Mouse (Mus musculus) heart, embryonic 15.5 days (tissue): Measurements from ENCODE around the gene Polm. TPM values are rescaled to one million over a fixed set of nuclear protein-coding genes. Genes with fewer than 3 reads are reported as not detected.

Experiments used
- ATAC-seq: fragments of 200-750 bp; cut with Nextera tagmentation; replicated peaks from 2 replicates; pipeline ENCODE4 v1.8.0; 2017; ENCODE audit warnings: low read depth, moderate TSS enrichment; ENCODE audit not compliant: insufficient number of reproducible peaks, insufficient read depth, low FRiP score
- H3K27ac ChIP-seq: fragments of 300-500 bp; sonication (generic); 2 replicates; pipeline ENCODE4 v1.5.1; 2015; ENCODE audit warnings: mild to moderate bottlenecking, inconsistent platforms
- H3K27me3 ChIP-seq: fragments of 300-500 bp; sonication (generic); 2 replicates; pipeline ENCODE4 v1.6.1; 2015; ENCODE audit warnings: inconsistent platforms
- H3K36me3 ChIP-seq: fragments of 300-500 bp; sonication (generic); 2 replicates; pipeline ENCODE4 v1.6.1; 2015; ENCODE audit warnings: mild to moderate bottlenecking, inconsistent platforms
- H3K4me1 ChIP-seq: fragments of 300-500 bp; sonication (generic); replicated peaks from 2 replicates; pipeline ENCODE4 v1.6.1; 2015; ENCODE audit warnings: inconsistent platforms
- H3K4me2 ChIP-seq: fragments of 300-500 bp; sonication (generic); 2 replicates; pipeline ENCODE4 v1.6.1; 2015; ENCODE audit warnings: inconsistent platforms, mild to moderate bottlenecking, moderate library complexity
- H3K4me3 ChIP-seq: fragments of 300-500 bp; sonication (generic); 2 replicates; pipeline ENCODE4 v1.5.1; 2015; ENCODE audit warnings: mild to moderate bottlenecking, inconsistent platforms
- H3K9ac ChIP-seq: fragments of 300-500 bp; sonication (generic); 2 replicates; pipeline ENCODE4 v1.6.1; 2015; ENCODE audit warnings: mild to moderate bottlenecking, inconsistent platforms
- H3K9me3 ChIP-seq: fragments of 300-500 bp; sonication (generic); replicated peaks from 2 replicates; pipeline ENCODE4 v1.6.1; 2016; ENCODE audit warnings: inconsistent platforms
- WGBS: fragments of 180-500 bp; shearing (Covaris S2); methylation state at CpG from one replicate; pipeline ENCODE4 v1.1.7; 2015; ENCODE audit warnings: mixed read lengths; 5-methylcytosine and 5-hydroxymethylcytosine counted together
- polyA plus RNA-seq: library from polyadenylated mRNA; unstranded; fragments of >200 nt; fragmentation: Nextera tagmentation; extraction: Ambion mirVana; gene quantifications from 2 replicates; pipeline ENCODE4 v1.2.1, GENCODE M21; 2015

The Polm gene
- polyA plus RNA-seq, 1 experiment from 2014 or later, result 6.0 TPM

GRCm38 (mm10) chr11:5802457-5803217 lies 35.2 kb downstream of the Polm start:
- peak overlapping the region; percentile 55 for H3K4me2 ChIP-seq
- H3K4me3 ChIP-seq, result peak overlapping the region; percentile 63
- H3K27me3 ChIP-seq, result no peaks in the 10 kb centered on the region
- H3K9me3 ChIP-seq, result no peaks in the 10 kb centered on the region
- no peak for ATAC-seq
- H3K9ac ChIP-seq, result peak overlapping the region; percentile 79
- H3K27ac ChIP-seq, result peak overlapping the region; percentile 91
- peaks cover 38% of the 10 kb centered on the region for H3K4me1 ChIP-seq
- 50% methylated on average over 8 of the region's 8 CpGs for WGBS
- peaks cover 35% of the 10 kb centered on the region for H3K36me3 ChIP-seq

GRCm38 (mm10) chr11:5802005-5802404 lies 35.8 kb downstream of the Polm start:
- H3K27ac ChIP-seq, result peak overlapping the region; percentile 91
- peaks cover 42% of the 10 kb centered on the region for H3K36me3 ChIP-seq
- peaks cover 38% of the 10 kb centered on the region for H3K4me1 ChIP-seq
- peak overlapping the region; percentile 55 for H3K4me2 ChIP-seq
- 0 out of 2 replicates have a peak, but pooled peaks have one; percentile 24 for ATAC-seq
- no peaks in the 10 kb centered on the region for H3K9me3 ChIP-seq
- H3K27me3 ChIP-seq, result no peaks in the 10 kb centered on the region
- WGBS, result 34% methylated on average over 12 of the region's 12 CpGs
- peak overlapping the region; percentile 63 for H3K4me3 ChIP-seq
- H3K9ac ChIP-seq, result peak overlapping the region; percentile 79

GRCm38 (mm10) chr11:5801511-5801910 lies 36.3 kb downstream of the Polm start:
- H3K27me3 ChIP-seq, result no peaks in the 10 kb centered on the region
- peak overlapping the region; percentile 55 for H3K4me2 ChIP-seq
- 89% methylated on average over 16 of the region's 16 CpGs for WGBS
- peaks cover 43% of the 10 kb centered on the region for H3K4me1 ChIP-seq
- H3K36me3 ChIP-seq, result peaks cover 47% of the 10 kb centered on the region
- H3K9me3 ChIP-seq, result no peaks in the 10 kb centered on the region
- H3K9ac ChIP-seq, result peak overlapping the region; percentile 79
- ATAC-seq, result no peak
- H3K4me3 ChIP-seq, result peak overlapping the region; percentile 63
- peak overlapping the region; percentile 91 for H3K27ac ChIP-seq

GRCm38 (mm10) chr11:5799621-5800490 lies 38.0 kb downstream of the Polm start:
- Histone ChIP-seq H3K4me3 (no peak overlapping the region), H3K27me3 (no peaks in the 10 kb centered on the region), H3K9me3 (no peaks in the 10 kb centered on the region), H3K4me2 (no peak overlapping the region), H3K27ac (peak overlapping the region; percentile 91; the same call in 1 of the 2 replicates), H3K36me3 (peaks cover 53% of the 10 kb centered on the region), H3K4me1 (peaks cover 57% of the 10 kb centered on the region), H3K9ac (no peak overlapping the region)
- 62% methylated on average over 17 of the region's 17 CpGs for WGBS
- ATAC-seq, result no peak

DNA sequence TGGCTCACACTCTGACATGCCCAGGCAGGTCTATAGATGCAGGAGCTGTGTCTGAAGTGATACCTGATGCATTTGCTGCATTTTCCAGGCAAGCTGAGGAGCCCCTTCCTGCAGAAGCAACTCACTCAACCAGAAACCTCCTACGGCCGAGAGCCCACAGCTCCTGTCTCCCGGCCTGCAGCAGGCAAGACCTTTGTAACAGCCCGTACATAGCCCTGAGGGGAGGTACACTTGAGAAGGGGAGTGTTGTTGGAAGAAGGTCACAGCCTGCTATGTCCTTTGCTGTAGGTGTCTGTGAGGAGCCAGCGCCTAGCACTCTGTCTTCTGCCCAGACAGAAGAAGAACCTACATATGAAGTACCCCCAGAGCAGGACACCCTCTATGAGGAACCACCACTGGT lies 39.9 kb downstream of the Polm start:
- no peak overlapping the region for H3K9ac ChIP-seq
- H3K4me2 ChIP-seq, result no peak overlapping the region
- 79% methylated on average over 5 of the region's 5 CpGs for WGBS
- no peak for ATAC-seq
- no peak overlapping the region for H3K27ac ChIP-seq
- no peaks in the 10 kb centered on the region for H3K9me3 ChIP-seq
- no peak overlapping the region for H3K4me3 ChIP-seq
- H3K27me3 ChIP-seq, result no peaks in the 10 kb centered on the region
- peaks cover 46% of the 10 kb centered on the region for H3K4me1 ChIP-seq
- H3K36me3 ChIP-seq, result peaks cover 68% of the 10 kb centered on the region

GRCm38 (mm10) chr11:5797371-5797770 lies 40.4 kb downstream of the Polm start:
- Histone ChIP-seq H3K27ac (no peak overlapping the region), H3K9ac (no peak overlapping the region), H3K4me2 (no peak overlapping the region), H3K27me3 (no peaks in the 10 kb centered on the region), H3K36me3 (peaks cover 73% of the 10 kb centered on the region), H3K4me1 (peaks cover 46% of the 10 kb centered on the region), H3K4me3 (no peak overlapping the region), H3K9me3 (no peaks in the 10 kb centered on the region)
- 70% methylated on average over 11 of the region's 11 CpGs for WGBS
- ATAC-seq, result no peak

DNA sequence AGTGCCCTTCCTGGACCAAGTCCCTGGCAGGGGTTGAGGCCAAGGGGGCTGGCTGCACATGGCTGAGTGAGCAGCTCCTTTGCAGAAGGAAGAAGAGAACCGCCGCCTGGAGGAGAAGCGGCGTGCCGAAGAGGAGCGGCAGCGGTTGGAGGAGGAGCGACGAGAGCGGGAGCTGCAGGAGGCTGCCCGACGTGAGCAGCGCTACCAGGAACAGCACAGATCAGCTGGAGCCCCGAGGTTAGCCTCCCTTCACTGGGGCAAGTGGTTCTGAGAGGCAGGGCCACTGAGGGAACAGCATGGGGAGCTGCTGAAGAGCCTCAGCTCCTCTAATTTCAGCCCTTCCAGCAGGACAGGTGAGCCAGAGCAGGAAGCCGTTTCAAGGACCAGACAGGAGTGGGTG lies 40.9 kb downstream of the Polm start:
- 81% methylated on average over 15 of the region's 15 CpGs for WGBS
- Histone ChIP-seq H3K4me3 (no peak overlapping the region), H3K4me1 (peaks cover 45% of the 10 kb centered on the region), H3K27ac (no peak overlapping the region), H3K4me2 (no peak overlapping the region), H3K9me3 (no peaks in the 10 kb centered on the region), H3K36me3 (peaks cover 78% of the 10 kb centered on the region), H3K9ac (no peak overlapping the region), H3K27me3 (no peaks in the 10 kb centered on the region)
- no peak for ATAC-seq

DNA sequence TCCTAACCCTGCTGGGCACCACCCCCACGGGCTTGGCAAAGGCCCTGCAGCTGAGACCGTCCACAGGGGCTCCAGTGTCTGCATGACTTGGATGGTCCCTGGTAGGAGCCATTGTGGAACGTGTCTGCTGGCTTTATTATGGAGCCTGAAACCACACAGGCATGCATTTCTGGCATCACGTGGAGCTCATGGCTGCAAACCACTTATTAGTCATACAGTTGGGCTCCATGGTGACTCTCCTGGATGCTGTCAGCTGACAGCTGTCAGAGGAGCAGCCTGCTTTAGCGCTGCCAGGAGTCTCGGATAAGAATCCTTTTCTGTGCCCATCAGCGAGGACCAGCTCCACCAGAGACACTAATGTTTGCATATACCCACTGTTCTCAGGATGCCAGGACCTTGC lies 42.1 kb downstream of the Polm start:
- no peak overlapping the region for H3K4me3 ChIP-seq
- no peaks in the 10 kb centered on the region for H3K27me3 ChIP-seq
- H3K4me1 ChIP-seq, result peaks cover 33% of the 10 kb centered on the region
- H3K9ac ChIP-seq, result no peak overlapping the region
- H3K36me3 ChIP-seq, result peaks cover 72% of the 10 kb centered on the region
- WGBS, result 52% methylated on average over 7 of the region's 7 CpGs
- H3K27ac ChIP-seq, result peak overlapping the region; percentile 76
- H3K4me2 ChIP-seq, result no peak overlapping the region
- H3K9me3 ChIP-seq, result no peaks in the 10 kb centered on the region
- ATAC-seq, result no peak; the same call in 1 of the 2 replicates

GRCm38 (mm10) chr11:5795290-5795689 lies 42.5 kb downstream of the Polm start:
- H3K4me1 ChIP-seq, result peaks cover 28% of the 10 kb centered on the region
- peak overlapping the region; percentile 76 for H3K27ac ChIP-seq
- H3K36me3 ChIP-seq, result peaks cover 68% of the 10 kb centered on the region
- no peak overlapping the region for H3K9ac ChIP-seq
- ATAC-seq, result no peak
- H3K9me3 ChIP-seq, result no peaks in the 10 kb centered on the region
- no peak overlapping the region for H3K4me3 ChIP-seq
- H3K4me2 ChIP-seq, result no peak overlapping the region
- 83% methylated on average over 9 of the region's 9 CpGs for WGBS
- no peaks in the 10 kb centered on the region for H3K27me3 ChIP-seq

- Histone ChIP-seq H3K27ac (no peak overlapping the region), H3K36me3 (peaks cover 31% of the 10 kb centered on the region), H3K4me3 (no peak overlapping the region), H3K4me2 (no peak overlapping the region), H3K9me3 (no peaks in the 10 kb centered on the region), H3K27me3 (no peaks in the 10 kb centered on the region), H3K9ac (no peak overlapping the region), H3K4me1 (peaks cover 25% of the 10 kb centered on the region)
- ATAC-seq, result no peak
- 76% methylated on average over 1 of the region's 1 CpGs for WGBS
Measured at GRCm38 (mm10) chr11:5790431-5790830, 47.4 kb downstream of the Polm start.

DNA sequence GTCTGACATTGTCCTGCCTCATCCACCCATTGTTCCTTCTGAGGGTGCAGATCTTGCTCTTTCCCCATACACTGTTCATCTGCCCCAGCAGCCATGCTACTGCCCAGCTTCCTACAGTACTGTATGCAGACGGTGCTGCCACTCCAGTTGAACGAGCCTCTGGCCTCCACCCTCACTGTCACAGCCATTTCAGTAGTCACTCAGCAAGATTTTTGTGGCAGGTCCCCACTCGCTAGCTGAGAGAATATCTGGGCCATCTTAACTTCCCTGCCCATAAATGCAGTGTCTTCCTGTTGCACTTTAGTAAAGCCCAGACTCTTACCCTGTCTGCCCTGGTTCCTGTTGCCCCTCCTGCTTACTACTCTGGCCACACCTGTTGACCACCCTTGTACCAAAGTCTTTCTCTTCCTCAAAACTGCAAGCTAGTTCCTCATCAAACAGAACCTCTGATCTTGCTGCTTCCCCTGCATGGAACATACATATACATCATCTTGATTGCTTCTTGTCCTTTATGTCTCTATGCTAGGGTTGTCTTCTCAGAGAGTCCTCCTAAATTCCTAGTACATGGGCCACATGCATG lies 48.0 kb downstream of the Polm start:
- Histone ChIP-seq H3K9ac (peak overlapping the region; percentile 89; the same call in 1 of the 2 replicates), H3K4me1 (peaks cover 20% of the 10 kb centered on the region), H3K27me3 (no peaks in the 10 kb centered on the region), H3K9me3 (no peaks in the 10 kb centered on the region), H3K36me3 (peaks cover 26% of the 10 kb centered on the region), H3K4me3 (peak overlapping the region; percentile 91), H3K4me2 (peak overlapping the region; percentile 86), H3K27ac (0 out of 2 replicates have a peak overlapping the region, but pooled peaks have one; percentile 11)
- 63% methylated on average over 3 of the region's 3 CpGs for WGBS
- no peak for ATAC-seq
